Mouse (Mus musculus): Measurements from ENCODE around the gene H2-T23.
A peak's percentile ranks its signal among the peaks of the same experiment; 100 is the strongest.

GRCm38 (mm10) chr17:35994175-35994878 is 38.3 kb downstream of the H2-T23 start:
- TF ChIP-seq POLR2A (IDR thresholded peaks at IDR 0.05; ENCODE audit: low read depth, low read length) (peak; percentile 79), CTCF (conservative IDR thresholded peaks at IDR 0.05; ENCODE audit: insufficient read depth, insufficient read length, low read depth, low read length) (no peak)
